Mouse (Mus musculus) midbrain, embryonic 12.5 days (tissue): ENCODE data around the gene Olfr1223. TPM values are rescaled to one million over a fixed set of nuclear protein-coding genes. Genes with fewer than 3 reads are reported as not detected.

Experiments used
- polyA plus RNA-seq: library from polyadenylated mRNA; unstranded; fragments of >200 nt; fragmentation: Nextera tagmentation; extraction: Ambion mirVana; gene quantifications from 2 replicates; pipeline ENCODE4 v1.2.1, GENCODE M21; 2016

Olfr1223 gene
- polyA plus RNA-seq, 1 experiment from 2014 or later: not detected

Other genes with a start within 250 kb of the Olfr1223 start
- gene Olfr1208, start 249.2 kb downstream of the Olfr1223 start, polyA plus RNA-seq: not detected in 2 replicates
- not detected in 2 replicates for gene Olfr1209, start 236.4 kb downstream of the Olfr1223 start, polyA plus RNA-seq
- gene Olfr1211, start 213.4 kb downstream of the Olfr1223 start, polyA plus RNA-seq: not detected in 2 replicates
- not detected in 2 replicates for gene Olfr1212, start 197.6 kb downstream of the Olfr1223 start, polyA plus RNA-seq
- gene Gm13762, start 171.3 kb downstream of the Olfr1223 start, polyA plus RNA-seq: not detected in 2 replicates
- not detected in 2 replicates for gene Olfr1214, start 158.9 kb downstream of the Olfr1223 start, polyA plus RNA-seq
- gene Olfr1215, start 144.6 kb downstream of the Olfr1223 start, polyA plus RNA-seq: not detected in 2 replicates
- not detected in 2 replicates for gene Olfr1216, start 133.2 kb downstream of the Olfr1223 start, polyA plus RNA-seq
- gene Olfr1217, start 119.5 kb downstream of the Olfr1223 start, polyA plus RNA-seq: not detected in 2 replicates
- not detected in 2 replicates for gene Olfr1218, start 90.4 kb downstream of the Olfr1223 start, polyA plus RNA-seq
- not detected in 2 replicates for gene Olfr1219, start 68.0 kb downstream of the Olfr1223 start, polyA plus RNA-seq
- not detected in 2 replicates for gene Olfr1220, start 44.7 kb downstream of the Olfr1223 start, polyA plus RNA-seq
- not detected in 2 replicates for gene Olfr1221, start 34.3 kb downstream of the Olfr1223 start, polyA plus RNA-seq
- not detected in 2 replicates for gene Olfr1222, start 18.5 kb downstream of the Olfr1223 start, polyA plus RNA-seq
- gene Olfr1224-ps1, start 12.5 kb upstream of the Olfr1223 start, polyA plus RNA-seq: not detected in 2 replicates
- gene Olfr1225, start 23.1 kb upstream of the Olfr1223 start, polyA plus RNA-seq: not detected in 2 replicates
- not detected in 2 replicates for gene Olfr1226, start 48.5 kb upstream of the Olfr1223 start, polyA plus RNA-seq
- gene Olfr1228, start 102.5 kb upstream of the Olfr1223 start, polyA plus RNA-seq: not detected in 2 replicates
- gene Olfr1229, start 136.5 kb upstream of the Olfr1223 start, polyA plus RNA-seq: not detected in 2 replicates
- gene Olfr1230, start 145.7 kb upstream of the Olfr1223 start, polyA plus RNA-seq: not detected in 2 replicates
- not detected in 2 replicates for gene Olfr1231, start 155.5 kb upstream of the Olfr1223 start, polyA plus RNA-seq
- not detected in 2 replicates for gene Olfr1232, start 178.1 kb upstream of the Olfr1223 start, polyA plus RNA-seq
- not detected in 2 replicates for gene Olfr1233, start 190.8 kb upstream of the Olfr1223 start, polyA plus RNA-seq
- gene Olfr1234, start 213.3 kb upstream of the Olfr1223 start, polyA plus RNA-seq: not detected in 2 replicates